Mouse (Mus musculus) embryonic fibroblast, embryonic 13.5 days (primary cell): Measurements from ENCODE around the gene Ptpn13. TPM values are rescaled to one million over a fixed set of nuclear protein-coding genes. Genes with fewer than 3 reads are reported as not detected.
A peak's percentile ranks its signal among the peaks of the same experiment; 100 is the strongest.

Experiments
- H3K27ac ChIP-seq: 2 replicates; pipeline ENCODE4 v1.5.1; 2012; ENCODE audit warnings: low read length, control low read depth, inconsistent platforms; ENCODE audit not compliant: insufficient read depth
- H3K4me1 ChIP-seq: 2 replicates; pipeline ENCODE4 v1.6.1; 2011; ENCODE audit warnings: low read length; ENCODE audit not compliant: control insufficient read depth, insufficient read depth
- H3K4me3 ChIP-seq: 2 replicates; pipeline ENCODE4 v1.5.1; 2011; ENCODE audit warnings: mild to moderate bottlenecking, control low read depth, low read length; ENCODE audit not compliant: insufficient read depth
- CTCF ChIP-seq: IDR thresholded peaks from 2 replicates; pipeline ENCODE4 v1.5.1; 2011; ENCODE audit warnings: mild to moderate bottlenecking, control low read depth, low read length, moderate library complexity, borderline replicate concordance; ENCODE audit not compliant: insufficient read depth
- POLR2A ChIP-seq: IDR thresholded peaks from 2 replicates; pipeline ENCODE4 v1.6.1; 2011; ENCODE audit warnings: low read depth, mild to moderate bottlenecking, control low read depth, low read length, moderate library complexity
- polyA plus RNA-seq: library from polyadenylated mRNA; stranded (reverse); fragments of >200 nt; gene quantifications from 2 replicates; pipeline ENCODE4 v1.2.4, GENCODE M21; 2011; ENCODE audit warnings: low read depth; ENCODE audit not compliant: missing spikeins, insufficient read length

Ptpn13 gene
- polyA plus RNA-seq, 1 experiment: 10.6 TPM

GRCm38 (mm10) chr5:103418886-103419285 is 6.1 kb upstream of the Ptpn13 start:
- Histone ChIP-seq H3K4me3 (no peak overlapping the region), H3K27ac (no peak overlapping the region), H3K4me1 (no peaks in the 10 kb centered on the region; the same call in 1 of the 2 replicates)
- TF ChIP-seq CTCF: no peak
- no peak for TF ChIP-seq POLR2A

- TF ChIP-seq CTCF (no peak), POLR2A (no peak)
- no peak overlapping the region for H3K4me3 ChIP-seq
- no peak overlapping the region for H3K27ac ChIP-seq
- H3K4me1 ChIP-seq: no peaks in the 10 kb centered on the region; the same call in 1 of the 2 replicates
Observed at GRCm38 (mm10) chr5:103420568-103420967, 4.4 kb upstream of the Ptpn13 start.

DNA sequence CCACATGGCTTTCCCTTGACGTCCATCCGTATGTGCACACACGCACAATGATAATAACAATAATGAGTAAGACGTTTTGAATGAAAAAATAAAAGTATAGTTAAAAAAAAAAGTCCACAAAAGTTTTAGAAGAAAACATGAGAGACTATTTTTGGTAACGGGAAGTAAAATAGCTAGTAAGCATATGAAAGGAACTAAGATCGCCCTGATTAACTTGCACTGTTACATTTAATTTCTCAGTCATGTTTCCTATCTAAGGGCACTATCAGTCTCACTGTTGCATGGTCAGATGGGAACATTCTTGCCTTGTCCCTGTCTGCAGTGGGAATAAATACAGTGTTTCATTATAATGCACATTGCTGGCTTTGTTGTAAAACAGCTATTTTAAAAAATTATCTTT is 2.4 kb upstream of the Ptpn13 start:
- H3K27ac ChIP-seq: no peak overlapping the region
- no peaks in the 10 kb centered on the region; the same call in 1 of the 2 replicates for H3K4me1 ChIP-seq
- no peak overlapping the region for H3K4me3 ChIP-seq
- no peak for TF ChIP-seq CTCF
- no peak for TF ChIP-seq POLR2A

DNA sequence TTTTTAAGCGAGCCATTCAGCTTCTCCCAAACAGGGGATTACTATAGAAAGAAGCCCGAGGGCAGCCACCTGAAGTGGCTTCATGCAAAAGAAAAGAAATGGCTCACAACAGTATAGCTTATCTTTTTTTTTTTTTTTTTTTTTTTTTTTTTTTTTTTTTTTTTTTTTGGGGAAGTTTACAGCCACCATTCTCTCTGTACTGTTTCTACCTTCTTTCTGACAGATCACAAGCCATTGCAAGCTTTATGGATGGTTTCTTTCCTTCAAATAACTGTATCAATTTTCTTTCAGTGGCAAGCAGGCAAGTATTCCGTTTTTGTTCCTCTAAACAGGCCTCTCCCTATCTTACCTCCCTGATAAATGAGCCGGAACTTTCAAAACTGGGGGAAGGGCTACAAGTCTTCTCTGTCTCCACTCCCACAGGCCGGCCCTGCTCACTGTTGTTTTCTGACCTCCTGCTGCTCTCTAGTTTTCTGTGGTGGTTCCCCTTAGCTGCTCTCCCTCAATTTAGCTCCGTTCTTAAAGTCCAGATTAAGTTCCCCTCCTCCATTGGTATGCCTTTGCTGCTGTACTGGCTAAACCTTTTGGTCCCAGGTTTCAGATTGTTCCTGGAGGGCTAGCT is 1.6 kb upstream of the Ptpn13 start:
- TF ChIP-seq CTCF (no peak), POLR2A (no peak)
- Histone ChIP-seq H3K27ac (no peak overlapping the region), H3K4me3 (no peak overlapping the region), H3K4me1 (no peaks in the 10 kb centered on the region; the same call in 1 of the 2 replicates)

- no peak overlapping the region for H3K27ac ChIP-seq
- H3K4me1 ChIP-seq: no peaks in the 10 kb centered on the region; the same call in 1 of the 2 replicates
- no peak for TF ChIP-seq POLR2A
- no peak for TF ChIP-seq CTCF
- no peak overlapping the region for H3K4me3 ChIP-seq
Observed at GRCm38 (mm10) chr5:103423927-103424315, 1.1 kb upstream of the Ptpn13 start.

DNA sequence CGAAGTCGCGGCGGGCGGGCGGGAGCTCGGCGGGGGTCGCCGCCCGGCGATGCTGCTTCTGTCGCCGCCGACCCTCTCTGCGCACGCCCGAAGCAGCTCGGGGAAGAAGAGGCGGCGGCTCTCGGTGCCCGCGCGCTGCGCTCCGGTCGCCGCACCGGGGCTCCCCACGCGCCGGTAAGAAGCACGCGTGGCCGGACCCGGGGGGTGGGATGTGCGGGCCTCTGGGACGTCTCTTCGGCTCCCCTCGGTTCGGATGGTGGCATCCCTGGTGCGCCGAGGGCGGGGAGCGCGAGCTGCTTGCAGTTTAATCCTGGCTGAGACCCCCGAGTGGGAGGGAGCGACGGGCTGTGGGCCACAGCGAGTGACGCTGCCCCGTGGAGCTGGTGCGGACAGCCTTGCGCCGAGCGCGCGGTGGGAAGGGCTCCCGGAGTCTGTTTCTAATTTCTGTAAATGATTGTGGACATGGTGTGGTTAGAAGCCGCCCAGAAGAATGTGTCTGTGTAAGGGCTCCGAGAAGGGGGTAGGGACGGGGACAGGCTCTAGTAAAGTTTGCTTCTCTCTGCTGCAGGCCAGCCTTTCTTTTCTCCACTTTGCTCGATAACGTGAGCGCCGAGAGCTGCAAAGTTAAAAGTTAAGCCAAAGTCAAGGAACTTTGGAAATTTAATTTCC is 505 bp downstream of the Ptpn13 start:
- TF ChIP-seq CTCF: no peak
- TF ChIP-seq POLR2A: no peak
- Histone ChIP-seq H3K4me1 (no peaks in the 10 kb centered on the region; the same call in 1 of the 2 replicates), H3K4me3 (peak overlapping the region; percentile 75), H3K27ac (no peak overlapping the region)

DNA sequence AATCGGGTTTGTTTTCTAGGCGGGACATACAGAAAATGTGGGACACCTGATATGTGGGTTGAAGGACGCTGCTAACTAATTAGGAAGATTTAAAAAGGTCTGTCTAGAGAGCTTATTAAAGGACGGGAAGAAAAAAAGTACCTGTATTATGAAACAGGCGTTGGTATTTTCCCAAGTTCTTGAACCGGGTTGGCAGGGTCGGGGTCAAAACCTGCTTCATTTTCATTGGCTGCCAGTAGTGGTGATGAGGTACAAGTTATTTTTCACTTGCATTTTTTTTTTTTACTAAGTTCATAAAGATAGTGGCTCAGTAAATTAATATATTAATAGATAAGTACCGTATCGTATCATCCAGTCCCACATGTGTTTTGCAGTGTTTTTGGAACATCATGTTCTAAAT is 1.3 kb downstream of the Ptpn13 start:
- Histone ChIP-seq H3K4me1 (no peaks in the 10 kb centered on the region; the same call in 1 of the 2 replicates), H3K27ac (no peak overlapping the region), H3K4me3 (peak overlapping the region; percentile 75)
- TF ChIP-seq POLR2A (no peak), CTCF (no peak)

GRCm38 (mm10) chr5:103430986-103431385 is 6.0 kb downstream of the Ptpn13 start:
- Histone ChIP-seq H3K27ac (no peak overlapping the region), H3K4me3 (no peak overlapping the region), H3K4me1 (no peaks in the 10 kb centered on the region)
- no peak for TF ChIP-seq POLR2A
- TF ChIP-seq CTCF: no peak

GRCm38 (mm10) chr5:103431479-103431878 is 6.5 kb downstream of the Ptpn13 start:
- H3K27ac ChIP-seq: no peak overlapping the region
- TF ChIP-seq CTCF: no peak
- TF ChIP-seq POLR2A: no peak
- H3K4me1 ChIP-seq: no peaks in the 10 kb centered on the region
- no peak overlapping the region for H3K4me3 ChIP-seq
